Mouse (Mus musculus) testis, postnatal 10 days (tissue): ENCODE measurements around the gene Gm49661.
A peak's percentile ranks its signal among the peaks of the same experiment; 100 is the strongest.

Source experiments
- DNase-seq: peaks from one replicate; pipeline ENCODE4 v3.0.0; 2021; ENCODE audit warnings: low spot score

Gene Gm49661

DNA sequence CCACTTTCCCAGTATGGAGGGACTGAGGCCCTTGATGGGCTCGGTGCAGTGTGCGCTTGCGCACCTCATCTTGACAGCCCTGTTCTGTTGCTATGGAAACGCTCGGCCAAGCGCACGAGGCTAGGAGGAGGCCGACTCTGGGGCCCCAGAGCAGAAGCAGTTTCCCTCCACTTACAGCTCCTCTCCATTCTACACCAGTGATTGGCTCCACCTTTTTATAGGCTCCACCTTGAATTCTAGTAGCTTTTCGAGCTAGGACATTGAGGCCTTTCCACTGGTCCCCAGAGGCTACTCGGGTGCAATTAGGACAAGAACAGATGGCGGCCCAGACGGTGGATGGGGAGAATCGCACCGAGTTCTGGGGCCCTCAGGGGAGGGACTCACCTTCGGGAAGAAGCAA is 34.4 kb downstream of the Gm49661 start:
- no peak for DNase-seq

DNA sequence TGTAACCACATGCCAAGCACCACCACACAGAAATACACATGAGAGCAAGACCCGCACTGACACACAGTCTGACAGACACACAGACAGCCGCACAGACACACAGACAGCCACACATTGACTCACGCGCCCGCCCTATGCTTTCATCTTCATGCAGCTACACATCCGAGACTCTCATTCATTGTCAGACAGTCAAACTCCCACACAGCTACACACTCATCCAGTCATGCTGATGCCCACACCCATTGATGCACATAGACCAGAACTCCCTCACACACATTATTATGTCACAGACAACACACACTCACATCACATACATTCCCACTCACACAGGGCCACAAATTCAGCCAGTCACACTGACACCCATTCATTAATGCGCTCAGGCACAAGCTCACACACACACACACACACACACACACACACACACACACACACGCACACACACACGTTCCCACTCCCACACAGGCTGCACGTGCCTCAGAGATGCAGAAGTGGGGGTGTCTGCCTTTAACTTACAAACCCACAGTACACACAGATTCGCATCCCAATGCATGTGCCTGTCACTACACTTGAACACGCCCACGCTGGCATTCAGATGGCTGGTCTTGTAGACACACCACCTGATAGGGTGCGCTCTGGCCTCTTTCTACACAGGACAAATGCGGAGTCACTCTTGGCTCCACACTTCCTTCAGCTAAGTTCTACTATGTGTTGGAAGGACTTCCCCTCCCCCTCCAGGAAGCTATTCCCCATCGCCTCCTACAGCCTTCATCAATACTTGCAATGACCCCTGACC is 35.3 kb downstream of the Gm49661 start:
- DNase-seq = no peak

DNA sequence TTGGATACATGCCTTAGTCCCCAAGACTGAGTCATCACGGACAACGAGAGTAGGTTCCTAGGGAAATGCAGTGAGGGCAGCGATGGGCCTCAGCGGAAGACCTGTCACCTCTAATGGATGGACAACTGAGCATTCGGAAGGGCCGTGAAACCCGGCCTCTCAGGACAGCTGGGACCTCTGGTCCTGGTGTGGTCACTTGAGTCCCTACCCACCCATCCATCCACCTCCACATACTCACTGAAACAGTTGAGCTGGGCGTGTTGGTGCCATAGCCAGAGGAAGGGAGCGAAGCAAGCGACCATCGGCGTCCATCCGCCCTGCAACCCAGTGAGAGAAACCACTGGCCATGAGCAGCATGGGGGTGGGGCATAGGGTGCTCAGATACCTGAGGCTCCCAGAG is 38.7 kb downstream of the Gm49661 start:
- no peak for DNase-seq

DNA sequence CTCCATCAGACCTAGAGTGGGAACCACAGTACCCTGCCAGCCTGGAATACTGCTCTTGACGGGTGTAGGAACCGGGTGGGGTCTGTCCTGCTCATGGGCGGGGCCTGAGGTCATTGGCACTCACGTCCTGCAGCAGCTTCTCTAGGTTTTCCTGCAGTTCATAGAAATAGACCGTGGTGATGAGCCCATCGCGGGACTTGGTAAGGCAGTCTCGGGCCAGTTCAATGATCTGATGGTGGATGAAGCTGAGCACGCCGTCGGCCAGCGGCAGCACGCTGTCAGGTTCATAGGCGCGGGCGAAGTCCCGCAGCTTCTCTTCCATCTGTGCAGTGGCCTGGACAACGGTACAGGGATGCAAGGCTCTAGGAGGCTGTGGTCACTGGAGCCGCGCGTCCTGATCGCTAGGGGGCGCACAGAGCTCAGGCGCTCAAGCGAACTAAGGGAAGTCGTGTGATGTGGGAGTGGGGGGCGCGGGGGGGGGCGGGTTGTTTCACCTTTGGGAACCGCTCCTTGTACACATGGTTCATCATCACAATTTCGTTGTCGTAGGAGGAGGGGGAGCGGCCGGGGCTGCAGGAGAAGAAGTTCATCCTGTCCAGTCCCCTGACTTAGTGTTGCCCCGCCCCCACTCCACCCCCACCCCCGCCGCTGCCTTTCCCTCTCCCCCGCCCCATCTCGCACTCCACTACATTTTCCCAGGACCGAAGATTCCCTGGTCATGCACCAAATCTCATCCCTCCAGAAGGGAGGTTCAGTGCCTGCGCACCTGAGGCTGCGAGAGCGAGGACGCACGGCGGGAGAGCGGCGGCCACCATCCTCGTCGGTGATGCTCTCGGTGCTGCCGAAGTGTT is 40.6 kb downstream of the Gm49661 start:
- DNase-seq = peak; percentile 85

DNA sequence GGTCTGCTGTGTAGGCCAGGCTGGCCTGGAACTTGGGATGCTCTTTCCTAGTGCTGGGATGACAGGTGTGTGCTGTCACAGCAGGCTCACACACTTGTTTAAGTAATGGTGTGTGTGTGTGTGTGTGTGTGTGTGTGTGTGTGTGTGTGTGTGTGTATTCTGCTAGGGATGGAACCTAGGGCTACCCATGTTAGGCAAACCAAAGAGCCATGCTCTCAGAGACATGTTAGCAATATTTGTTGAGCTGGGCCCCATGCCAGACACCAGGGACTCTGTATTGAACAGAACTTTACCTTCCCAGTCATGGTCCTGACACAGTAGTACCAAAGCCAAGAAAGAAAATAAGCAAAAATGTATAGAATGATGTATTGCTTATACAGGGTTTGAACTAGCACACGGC is 41.7 kb downstream of the Gm49661 start:
- no peak for DNase-seq

DNA sequence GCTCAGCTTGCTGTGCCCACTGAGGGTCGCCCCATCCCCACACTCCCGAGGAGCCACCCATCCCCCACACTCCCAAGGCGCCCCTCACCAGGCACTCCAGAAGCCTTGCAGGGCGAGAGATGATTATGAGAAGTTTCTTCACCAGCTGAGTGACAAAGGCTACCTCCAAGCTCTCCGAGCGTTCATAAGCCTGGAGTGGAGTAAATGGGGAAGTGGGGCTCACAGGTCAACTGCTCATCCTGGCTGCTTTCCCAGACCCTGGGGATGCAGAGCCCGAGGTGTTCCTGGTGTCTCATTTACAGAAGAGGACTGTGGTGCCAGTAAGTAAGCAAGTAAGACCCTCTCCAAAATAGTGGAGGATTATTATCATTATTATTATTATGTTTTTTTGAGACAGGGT is 43.7 kb downstream of the Gm49661 start:
- DNase-seq = no peak

DNA sequence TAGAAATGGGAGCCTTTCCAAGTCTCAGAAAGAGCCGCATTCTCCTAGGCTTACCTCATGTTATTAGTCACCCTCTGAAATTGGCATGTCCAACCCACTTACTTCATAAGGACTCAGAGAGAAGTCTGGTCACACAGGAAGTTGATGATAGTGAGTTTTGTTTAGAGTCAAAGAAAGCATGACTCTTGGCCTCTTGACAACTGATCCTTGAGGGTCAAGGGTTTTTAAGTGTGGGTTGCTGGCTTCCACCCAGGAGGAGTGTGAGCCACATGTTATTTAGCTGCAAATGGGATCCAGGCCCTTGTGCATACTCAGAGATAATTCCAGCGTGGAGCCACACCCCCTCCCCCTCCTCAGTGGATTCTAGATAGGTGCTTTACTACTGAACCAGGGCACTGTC is 47.6 kb downstream of the Gm49661 start:
- DNase-seq = no peak

DNA sequence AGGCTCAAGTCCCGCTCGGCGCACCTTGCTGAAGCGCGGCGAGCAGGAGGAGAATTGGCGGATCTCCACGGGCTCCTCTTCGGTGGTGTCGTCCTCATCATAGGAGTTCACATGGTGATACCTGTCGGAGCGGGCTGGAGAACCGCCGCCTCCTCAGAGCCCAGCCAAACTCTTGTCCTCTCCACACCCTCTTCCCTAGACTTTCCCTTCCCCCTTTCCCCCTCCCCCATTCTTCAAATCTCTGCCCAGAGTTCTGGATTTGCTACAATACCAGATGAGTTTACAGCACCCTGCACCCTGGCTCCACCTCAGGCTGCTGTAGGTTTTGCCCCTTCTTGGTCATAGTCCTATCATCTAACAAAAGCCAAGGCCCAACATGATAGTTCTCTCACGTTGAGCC is 50.6 kb downstream of the Gm49661 start:
- no peak for DNase-seq

DNA sequence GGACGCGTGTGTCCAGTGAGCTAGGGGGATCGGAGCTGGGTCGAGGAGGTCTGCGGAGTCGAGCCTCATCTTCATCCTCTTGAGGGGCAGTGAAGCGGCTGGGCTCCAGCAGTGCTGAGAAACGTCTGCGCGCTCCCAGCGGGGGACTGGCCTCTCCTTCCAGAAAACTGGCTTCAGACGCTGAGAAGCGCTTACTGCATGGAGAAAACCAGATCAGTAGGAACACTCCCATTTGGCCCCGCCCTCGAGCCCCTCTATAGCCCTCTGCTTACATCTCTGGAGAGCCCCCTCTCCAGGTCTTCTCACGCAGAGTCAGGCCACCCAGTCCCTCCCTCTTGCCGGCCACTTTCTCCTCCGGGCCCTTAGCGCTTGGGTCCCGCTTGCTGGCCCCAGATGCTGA is 51.5 kb downstream of the Gm49661 start:
- no peak for DNase-seq
